Mouse (Mus musculus): ENCODE data around the gene Rtel1. TPM values are rescaled to one million over a fixed set of nuclear protein-coding genes. Genes with fewer than 3 reads are reported as not detected.

Gene Rtel1
- total RNA-seq (2021): 10 to 100 TPM; 33.0 to 50.3 TPM
- long read RNA-seq, experiment 1, full-length matches to known transcripts: 1 of 6 reads
- long read RNA-seq, experiment 1, partial matches to known transcripts: 1 of 6 reads
- long read RNA-seq, experiment 1, other reads (novel, unspliced or antisense): 4 of 6 reads
- long read RNA-seq, experiment 2, full-length matches to known transcripts: 2 of 10 reads
- long read RNA-seq, experiment 2, partial matches to known transcripts: 0 of 10 reads
- long read RNA-seq, experiment 2, other reads (novel, unspliced or antisense): 8 of 10 reads

DNA sequence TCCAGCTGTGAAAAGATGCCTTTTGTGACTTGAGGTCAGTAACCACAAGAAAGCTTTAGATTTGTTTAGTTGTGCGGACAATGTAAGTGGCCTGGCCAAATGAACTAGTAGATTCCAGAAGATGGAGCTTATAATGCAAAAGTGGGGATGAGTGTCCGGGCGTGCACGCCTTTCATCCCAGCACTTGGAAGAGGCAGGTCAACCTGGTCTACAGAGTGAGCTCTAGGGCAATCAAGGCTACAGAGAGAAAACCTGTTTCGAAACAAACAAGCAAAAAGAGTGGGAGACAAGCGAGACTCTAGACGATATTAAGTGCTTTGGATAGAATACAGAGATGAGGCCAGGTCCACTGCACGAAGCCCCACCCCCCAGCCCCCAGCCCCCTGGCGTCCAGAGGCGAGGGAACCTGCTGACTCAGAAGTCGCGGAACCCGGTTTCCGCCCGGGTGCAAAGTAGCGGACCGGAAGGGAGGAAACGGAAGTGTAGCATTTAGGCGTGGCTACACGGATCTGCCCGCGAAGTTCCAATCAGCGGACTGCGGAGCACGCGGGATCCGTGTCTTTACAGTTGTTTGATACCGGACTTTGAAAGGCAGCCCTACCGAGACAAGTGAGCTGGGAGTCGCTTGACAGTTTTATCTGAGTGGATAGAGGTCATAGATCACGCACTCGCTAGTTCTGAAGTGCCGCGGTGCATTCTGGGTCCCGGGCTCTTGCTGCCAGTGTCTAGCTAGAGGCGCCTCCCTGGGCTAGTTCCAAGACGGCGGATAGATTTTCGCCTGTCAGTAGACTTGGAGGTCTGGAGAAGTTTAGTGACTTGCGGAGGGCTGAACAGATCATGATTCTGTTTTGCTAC is at the start of gene Rtel1:
Gene Rtel1 (plus strand): TSS at position 492 of the 855 bp plus-strand sequence.
- DNase-seq: peak; percentile 90

GRCm38 (mm10) chr2:181272092-181272491 is 47.4 kb upstream of the Rtel1 start:
- no peak for DNase-seq

DNA sequence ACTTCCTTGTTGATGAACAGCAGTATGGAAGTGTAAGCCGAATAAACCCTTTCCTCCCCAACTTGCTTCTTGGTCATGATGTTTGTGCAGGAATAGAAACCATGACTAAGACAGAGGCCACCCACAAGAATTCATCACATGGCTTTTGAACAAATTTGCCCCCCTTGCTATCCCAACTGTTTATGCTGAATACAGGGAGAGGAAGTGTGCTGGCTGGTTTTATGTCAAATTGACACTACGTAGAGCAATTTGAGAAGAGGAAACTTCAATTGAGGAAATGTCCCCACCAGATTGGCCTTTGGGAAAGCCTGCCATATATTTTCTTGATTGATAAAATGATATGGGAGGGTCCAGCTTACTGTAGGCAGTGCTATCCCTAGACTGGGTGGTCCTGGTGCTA is 45.7 kb upstream of the Rtel1 start:
- no peak for DNase-seq

DNA sequence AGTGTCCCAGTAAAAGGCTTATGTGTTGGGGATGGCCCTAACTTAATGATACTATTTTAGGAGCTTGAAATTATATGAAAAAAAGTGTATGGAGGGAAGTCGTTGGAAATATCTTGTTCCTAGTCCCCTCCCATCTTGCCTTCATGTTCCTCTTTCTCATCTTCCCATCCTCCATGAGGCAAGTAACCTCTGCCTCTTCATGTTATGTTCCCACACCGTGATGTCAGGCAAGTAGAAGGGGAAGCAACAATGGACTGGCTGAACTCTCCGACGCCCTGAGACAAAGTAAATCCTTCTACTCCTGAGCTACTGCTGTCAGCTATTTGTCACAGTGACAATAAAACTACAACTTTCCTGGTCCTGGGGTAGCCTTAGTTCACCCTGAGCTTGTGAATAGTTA is 44.9 kb upstream of the Rtel1 start:
- DNase-seq: no peak

GRCm38 (mm10) chr2:181276766-181277165 is 42.8 kb upstream of the Rtel1 start:
- DNase-seq: peak; percentile 35

- DNase-seq: no peak
These were observed 41.7 kb upstream of the Rtel1 start for GRCm38 (mm10) chr2:181277866-181278265.

DNA sequence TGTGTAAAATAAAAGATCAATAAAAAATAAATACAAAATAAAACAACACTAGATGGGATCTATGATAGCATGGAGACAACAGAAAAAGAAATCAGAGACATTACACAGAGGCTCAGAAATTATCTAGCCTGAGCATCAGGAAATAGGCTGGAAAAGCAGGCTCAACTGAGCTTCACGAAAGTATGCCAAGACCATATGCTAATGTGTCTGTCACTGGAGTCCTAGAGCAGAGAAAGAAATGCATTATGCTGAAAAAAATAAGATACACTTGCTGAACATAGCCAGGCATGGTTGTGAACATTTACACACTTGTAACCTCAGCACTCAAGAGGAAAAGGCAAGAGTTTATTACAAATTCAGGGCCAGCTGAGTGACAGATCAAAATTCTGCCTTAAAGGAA is 39.6 kb upstream of the Rtel1 start:
- DNase-seq: no peak

DNA sequence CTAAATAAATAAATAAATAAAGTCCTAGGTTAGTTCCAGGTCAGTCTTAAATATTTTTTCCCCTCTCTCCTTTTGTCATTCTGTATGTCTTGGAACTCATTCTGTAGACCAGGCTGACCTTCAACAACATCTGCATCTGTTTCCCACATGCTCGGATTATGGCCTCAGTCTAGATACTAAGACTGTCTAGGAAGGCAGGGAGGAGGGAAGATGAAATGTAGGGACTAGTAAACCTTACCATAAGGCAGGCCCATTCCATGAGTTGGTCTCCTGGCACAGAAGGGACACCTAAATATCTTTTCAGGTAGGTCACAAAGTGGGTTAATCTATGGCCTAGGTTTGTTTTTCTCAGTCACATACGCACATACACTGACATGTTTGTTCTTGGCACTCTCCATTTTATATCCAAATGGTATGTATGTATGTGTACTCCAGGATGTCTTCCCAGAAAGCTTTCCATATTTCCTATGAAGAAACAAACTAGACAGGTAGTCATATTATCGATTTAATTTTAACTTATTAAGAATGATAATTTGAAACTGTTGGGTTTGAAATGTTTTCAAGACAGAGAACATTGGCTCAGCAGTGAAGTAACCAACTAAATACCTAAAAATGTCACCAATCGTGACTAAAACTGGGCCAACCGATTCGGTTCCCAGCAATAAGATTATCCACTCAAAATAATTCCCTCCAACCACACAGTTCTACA is 32.8 kb upstream of the Rtel1 start:
- no peak for DNase-seq

GRCm38 (mm10) chr2:181287338-181287957 is 32.1 kb upstream of the Rtel1 start:
- DNase-seq: peak; percentile 90

GRCm38 (mm10) chr2:181287958-181288350 is 31.6 kb upstream of the Rtel1 start, which contains the start of gene Gmeb2:
Gmeb2 (minus strand) TSS chr2:181288035.
- DNase-seq: peak; percentile 93

- peak; percentile 8 for DNase-seq
These were observed 30.8 kb upstream of the Rtel1 start for GRCm38 (mm10) chr2:181288691-181289090.

- DNase-seq: no peak
These were observed 28.6 kb upstream of the Rtel1 start for GRCm38 (mm10) chr2:181290937-181291336.

DNA sequence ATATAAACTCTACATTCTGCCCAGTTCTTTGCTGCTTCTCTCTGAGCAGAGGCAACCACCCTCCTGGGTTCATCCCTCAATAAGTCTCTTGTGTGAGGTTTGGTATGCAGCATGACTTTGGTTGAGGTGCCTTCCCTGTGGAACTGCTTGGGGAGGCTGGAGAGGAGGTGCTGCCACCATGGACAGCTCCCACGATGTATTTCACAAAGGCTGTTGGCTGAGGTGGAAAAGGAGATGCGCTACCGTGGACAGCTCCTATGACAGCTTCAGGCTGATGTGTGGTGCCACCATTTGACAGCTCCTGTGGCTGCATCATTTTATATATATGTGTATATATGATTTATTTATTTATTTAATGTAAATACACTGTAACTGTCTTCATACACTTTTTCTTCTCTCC is 17.5 kb upstream of the Rtel1 start:
- DNase-seq: peak; percentile 51

DNA sequence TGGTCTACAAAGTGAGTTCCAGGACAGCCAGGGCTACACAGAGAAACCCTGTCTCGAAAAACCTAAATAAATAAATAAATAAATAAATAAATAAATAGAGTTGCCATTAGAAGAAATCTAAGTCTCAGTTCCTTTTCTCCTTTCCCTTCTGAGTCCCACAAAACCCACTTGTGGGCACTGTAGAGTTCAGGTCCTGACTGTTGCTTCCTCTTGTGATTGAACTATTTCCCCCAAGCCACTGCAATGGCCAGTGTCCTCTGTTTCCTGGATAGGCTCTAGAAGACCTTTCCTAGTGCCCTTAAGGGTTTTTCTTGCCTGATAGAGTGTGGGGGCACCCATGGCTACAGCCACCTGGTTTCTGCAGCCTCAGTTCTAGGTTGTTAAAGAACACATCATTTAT is 14.6 kb upstream of the Rtel1 start:
- DNase-seq: no peak

DNA sequence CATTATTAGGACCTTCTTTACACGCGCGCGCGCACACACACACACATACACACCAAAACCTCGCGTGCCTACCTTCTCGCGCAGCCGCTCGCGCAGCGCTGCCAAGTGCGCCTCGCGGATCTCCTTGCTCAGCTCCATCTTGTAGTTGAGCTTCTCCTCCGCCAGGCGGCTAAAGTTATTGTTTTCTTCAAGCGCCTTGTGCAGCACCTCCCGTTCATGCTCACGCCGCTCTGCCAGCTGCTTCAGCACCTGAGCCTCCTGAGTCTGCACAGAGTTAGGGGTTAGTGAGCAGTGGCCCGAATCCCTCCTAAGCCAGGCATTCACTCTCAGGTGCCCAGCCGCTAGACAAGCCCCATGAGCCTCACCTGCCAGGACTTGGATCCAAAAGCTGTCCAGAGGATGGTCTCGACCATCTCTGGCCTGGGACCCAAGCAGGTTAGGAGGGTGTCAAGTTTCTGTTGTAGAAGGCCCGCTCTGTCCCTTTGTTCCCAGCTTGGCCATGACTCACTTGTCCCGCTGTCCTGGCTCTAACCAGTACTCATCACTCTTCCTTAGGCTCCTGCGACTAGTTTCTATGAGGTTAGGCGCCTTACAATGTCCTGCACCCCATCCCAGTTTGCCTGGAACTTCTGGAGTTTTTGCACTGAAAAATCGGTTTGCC is 12.3 kb upstream of the Rtel1 start:
- peak; percentile 56 for DNase-seq

DNA sequence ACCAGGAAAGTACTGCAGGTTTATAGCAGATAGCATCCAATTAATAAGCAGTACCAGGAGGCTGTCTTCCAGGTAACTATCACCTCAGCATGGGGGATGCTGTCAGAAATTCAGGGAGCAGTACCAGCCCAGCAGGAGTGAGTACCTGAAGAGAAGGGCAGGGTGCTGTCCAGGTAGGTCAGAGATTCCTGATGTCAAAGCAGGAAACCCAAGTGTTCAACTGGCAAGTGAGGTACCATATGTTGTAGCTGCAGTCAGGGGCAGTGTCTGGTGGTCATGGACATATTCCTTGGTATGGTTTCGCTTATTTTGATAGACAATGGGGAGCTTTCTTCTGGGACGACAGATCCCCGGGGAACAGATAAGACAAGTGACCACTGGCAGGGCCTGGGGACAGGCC is 7.1 kb upstream of the Rtel1 start:
- DNase-seq: no peak

DNA sequence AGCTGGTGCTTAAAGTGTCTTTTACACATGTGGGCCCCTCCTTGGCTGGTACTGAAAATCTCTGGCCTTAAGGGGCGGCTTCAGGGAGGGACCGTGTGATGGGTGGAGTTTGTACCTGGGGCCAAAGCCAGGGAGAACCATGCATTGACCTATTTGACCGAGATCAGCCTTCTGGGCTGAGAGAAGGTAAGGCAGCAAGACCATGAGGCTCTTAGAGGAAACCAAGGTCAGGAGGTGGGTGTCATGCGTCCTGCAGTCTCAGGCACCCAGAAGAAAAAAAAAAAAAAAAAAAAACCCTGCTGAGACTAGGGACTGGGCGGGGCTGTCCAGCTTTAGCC is 6.6 kb upstream of the Rtel1 start:
- no peak for DNase-seq

- DNase-seq: no peak
These were observed 6.0 kb upstream of the Rtel1 start for GRCm38 (mm10) chr2:181313344-181314079.

- DNase-seq: peak; percentile 83
These were observed 5.3 kb upstream of the Rtel1 start, which contains the start of gene Stmn3 for GRCm38 (mm10) chr2:181314080-181314810. Stmn3 (minus strand) TSS chr2:181314500.

DNA sequence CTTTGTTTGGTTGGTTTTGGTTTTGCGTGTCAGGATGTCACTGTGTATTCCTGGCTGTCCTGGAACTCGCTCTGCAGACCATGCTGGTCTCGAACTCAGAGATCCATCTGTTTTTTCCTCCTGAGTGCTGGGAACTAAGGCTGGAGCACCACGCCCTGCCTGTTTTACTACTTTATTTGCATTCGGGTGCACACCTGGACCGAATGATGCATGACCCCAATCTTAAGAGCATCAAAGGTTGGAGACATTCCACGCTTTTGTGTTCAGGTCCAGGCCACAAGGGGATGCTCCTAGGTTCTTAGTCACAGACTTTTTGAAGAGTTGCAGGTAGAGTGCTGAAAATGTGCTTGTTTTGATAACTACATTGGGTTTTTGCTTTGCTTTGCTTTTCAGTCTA is 562 bp downstream of the Rtel1 start:
- DNase-seq: no peak

DNA sequence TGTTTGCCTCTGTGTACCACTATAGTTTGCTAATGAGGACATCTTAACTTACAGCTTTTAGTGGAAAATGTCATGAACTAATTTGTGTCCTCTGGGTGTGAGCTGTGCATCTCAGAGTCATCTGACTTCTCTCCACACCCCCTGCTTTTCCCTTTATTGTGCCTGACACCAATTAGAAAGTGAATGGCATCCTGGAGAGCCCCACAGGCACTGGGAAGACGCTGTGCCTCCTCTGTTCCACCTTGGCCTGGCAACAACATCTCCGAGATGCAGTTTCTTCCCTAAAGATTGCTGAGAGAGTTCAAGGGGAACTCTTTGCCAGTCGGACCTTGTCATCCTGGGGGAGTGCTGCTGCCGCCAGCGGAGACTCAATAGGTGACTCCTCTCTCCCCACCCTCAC is 2.6 kb downstream of the Rtel1 start:
- DNase-seq: no peak
